Mouse (Mus musculus) embryo, embryonic 10.5 days (tissue): ENCODE data around the gene Gm12789.
"Not testable (repeated sequence)": the region's sequence is repeated elsewhere in the genome, so short reads cannot be mapped to it uniquely, and the experiment has no call there.

Experiments
- DNase-seq: peaks from one replicate; pipeline ENCODE4 v3.0.0-alpha.2; 2015; ENCODE audit warnings: low spot score

The Gm12789 gene

GRCm38 (mm10) chr4:101986326-101986725 is at the start of gene Gm12789:
Gene Gm12789, plus strand, starts transcription at chr4:101986626.
- not testable (repeated sequence) for DNase-seq

- not testable (repeated sequence) for DNase-seq
These were observed 46.3 kb upstream of the Gm12789 start, which contains the start of gene Gm12794 for GRCm38 (mm10) chr4:101940107-101940506. Gene Gm12794, plus strand, starts transcription at chr4:101940407.

DNA sequence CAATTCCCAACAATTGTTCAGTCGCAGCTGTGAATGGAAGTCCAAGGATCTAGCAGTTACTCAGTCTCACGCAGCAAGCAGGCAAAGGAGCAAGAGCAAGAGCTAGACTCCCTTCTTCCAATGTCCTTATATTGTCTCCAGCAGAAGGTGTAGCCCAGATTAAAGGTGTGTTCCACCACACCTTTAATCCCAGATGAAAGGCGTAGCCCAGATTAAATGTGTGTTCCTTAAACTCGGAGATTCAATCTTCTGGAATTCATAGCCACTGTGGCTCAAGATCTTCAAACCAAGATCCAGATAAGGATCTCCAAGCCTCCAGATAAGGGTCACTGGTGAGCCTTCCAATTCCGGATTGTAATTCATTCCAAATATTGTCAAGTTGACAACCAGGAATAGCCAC is 5.5 kb upstream of the Gm12789 start, which contains the start of gene Gm12790:
Gm12790 (minus strand) TSS at position 101 of the 400 bp plus-strand sequence.
- DNase-seq = not testable (repeated sequence)

GRCm38 (mm10) chr4:101985678-101986077 is 748 bp upstream of the Gm12789 start:
- no peak for DNase-seq

GRCm38 (mm10) chr4:101997426-101997825 is 11.0 kb downstream of the Gm12789 start:
- DNase-seq = no peak

- peak; percentile 91 for DNase-seq
These were observed 12.0 kb downstream of the Gm12789 start for GRCm38 (mm10) chr4:101998267-101998922.

DNA sequence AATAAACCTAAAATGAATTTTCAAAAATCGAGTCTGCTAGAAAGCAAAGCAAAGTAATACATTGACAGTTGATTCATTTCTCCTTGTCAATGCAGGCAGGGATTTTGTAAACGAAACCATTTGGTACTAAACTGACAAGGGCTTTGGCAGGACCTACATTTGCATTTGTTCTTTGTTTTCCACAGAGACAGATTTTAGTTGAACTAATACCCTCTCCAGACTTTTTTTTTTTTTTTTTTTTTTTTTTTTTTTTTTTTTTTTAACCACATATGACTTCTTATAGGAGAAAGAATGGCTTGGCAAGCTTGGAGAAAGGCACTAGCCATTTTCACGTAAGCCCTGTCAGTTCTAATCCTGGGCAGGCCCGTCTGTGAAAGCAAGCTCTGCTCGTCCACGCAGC is 40.2 kb downstream of the Gm12789 start:
- no peak for DNase-seq
